Mouse (Mus musculus): Measurements from ENCODE around the gene Zfp418. TPM values are rescaled to one million over a fixed set of nuclear protein-coding genes. Genes with fewer than 3 reads are reported as not detected.
"Not testable (repeated sequence)": the region's sequence is repeated elsewhere in the genome, so short reads cannot be mapped to it uniquely, and the experiment has no call there.

The Zfp418 gene
- polyA plus RNA-seq (2014; fragmentation: Nextera tagmentation; extraction: Ambion mirVana): 3.6 and 3.9 TPM in 2 replicates

GRCm38 (mm10) chr7:7171227-7172147 lies at the start of gene Zfp418:
Zfp418 (plus strand) TSS chr7:7171330.
- Histone ChIP-seq H3K36me3 (ENCODE audit: control insufficient read depth, insufficient read depth, low read length) (peaks cover 11% of the 10 kb centered on the region), H3K27me3 (ENCODE audit: control insufficient read depth, insufficient read depth, low read length) (no peaks in the 10 kb centered on the region), H3K9me3 (ENCODE audit: control insufficient read depth, low read length) (no peaks in the 10 kb centered on the region), H3K4me2 (ENCODE audit: low read depth, low read length) (peak within 1 kb of the TSS; percentile 63), H3K27ac (ENCODE audit: low read depth, low read length) (peak within 1 kb of the TSS; percentile 60), H3K4me3 (ENCODE audit: low read depth, low read length) (peak within 1 kb of the TSS; percentile 65), H3K4me1 (ENCODE audit: control insufficient read depth, insufficient read depth, low read length) (0 out of 2 replicates have a peak, but pooled peaks cover 7% of the 10 kb centered on the region), H3K9ac (replicated peaks; ENCODE audit: low read depth, low read length) (peak within 1 kb of the TSS; percentile 65)
- peak; percentile 98 for ATAC-seq (ENCODE audit: low read depth)
- WGBS: 2% methylated on average over 26 of the region's 26 CpGs

- H3K9ac ChIP-seq (replicated peaks; ENCODE audit: low read depth, low read length): no peak overlapping the region
- H3K4me3 ChIP-seq (ENCODE audit: low read depth, low read length): peak overlapping the region; percentile 61
- no peaks in the 10 kb centered on the region for H3K27me3 ChIP-seq (ENCODE audit: control insufficient read depth, insufficient read depth, low read length)
- H3K4me1 ChIP-seq (ENCODE audit: control insufficient read depth, insufficient read depth, low read length): peaks cover 8% of the 10 kb centered on the region
- ATAC-seq (ENCODE audit: low read depth): no peak; the same call in 1 of the 2 replicates
- H3K9me3 ChIP-seq (ENCODE audit: control insufficient read depth, low read length): no peaks in the 10 kb centered on the region
- no peak overlapping the region for H3K27ac ChIP-seq (ENCODE audit: low read depth, low read length)
- 58% methylated on average over 6 of the region's 6 CpGs for WGBS
- peaks cover 14% of the 10 kb centered on the region for H3K36me3 ChIP-seq (ENCODE audit: control insufficient read depth, insufficient read depth, low read length)
- peak overlapping the region; percentile 75; the same call in 1 of the 2 replicates for H3K4me2 ChIP-seq (ENCODE audit: low read depth, low read length)
Measured at GRCm38 (mm10) chr7:7121602-7121980, 49.5 kb upstream of the Zfp418 start.

GRCm38 (mm10) chr7:7130491-7131124 lies 40.5 kb upstream of the Zfp418 start:
- not testable (repeated sequence) for H3K4me3 ChIP-seq (ENCODE audit: low read depth, low read length); H3K27ac ChIP-seq (ENCODE audit: low read depth, low read length); H3K27me3 ChIP-seq (ENCODE audit: control insufficient read depth, insufficient read depth, low read length); H3K9ac ChIP-seq (replicated peaks; ENCODE audit: low read depth, low read length); H3K4me1 ChIP-seq (ENCODE audit: control insufficient read depth, insufficient read depth, low read length); ATAC-seq (ENCODE audit: low read depth); H3K9me3 ChIP-seq (ENCODE audit: control insufficient read depth, low read length); H3K4me2 ChIP-seq (ENCODE audit: low read depth, low read length)
- H3K36me3 ChIP-seq (ENCODE audit: control insufficient read depth, insufficient read depth, low read length): peaks cover 18% of the 10 kb centered on the region; the same call in 1 of the 2 replicates
- WGBS: 96% methylated on average over 14 of the region's 15 CpGs

- no peak for ATAC-seq (ENCODE audit: low read depth)
- no peak overlapping the region for H3K4me3 ChIP-seq (ENCODE audit: low read depth, low read length)
- H3K27ac ChIP-seq (ENCODE audit: low read depth, low read length): no peak overlapping the region
- peaks cover 18% of the 10 kb centered on the region; the same call in 1 of the 2 replicates for H3K36me3 ChIP-seq (ENCODE audit: control insufficient read depth, insufficient read depth, low read length)
- H3K9me3 ChIP-seq (ENCODE audit: control insufficient read depth, low read length): no peaks in the 10 kb centered on the region
- H3K4me1 ChIP-seq (ENCODE audit: control insufficient read depth, insufficient read depth, low read length): peaks cover 5% of the 10 kb centered on the region; the same call in 1 of the 2 replicates
- no peaks in the 10 kb centered on the region for H3K27me3 ChIP-seq (ENCODE audit: control insufficient read depth, insufficient read depth, low read length)
- no peak overlapping the region for H3K4me2 ChIP-seq (ENCODE audit: low read depth, low read length)
- H3K9ac ChIP-seq (replicated peaks; ENCODE audit: low read depth, low read length): no peak overlapping the region
- 69% methylated on average over 8 of the region's 8 CpGs for WGBS
Measured at GRCm38 (mm10) chr7:7132751-7133150, 38.4 kb upstream of the Zfp418 start.

GRCm38 (mm10) chr7:7136379-7136866 lies 34.7 kb upstream of the Zfp418 start, which contains the start of gene Zfp773:
Zfp773 (minus strand) TSS chr7:7136755.
- WGBS: 4% methylated on average over 16 of the region's 16 CpGs
- Histone ChIP-seq H3K4me2 (ENCODE audit: low read depth, low read length) (peak within 1 kb of the TSS; percentile 64), H3K9me3 (ENCODE audit: control insufficient read depth, low read length) (no peaks in the 10 kb centered on the region), H3K4me1 (ENCODE audit: control insufficient read depth, insufficient read depth, low read length) (peaks cover 5% of the 10 kb centered on the region; the same call in 1 of the 2 replicates), H3K9ac (replicated peaks; ENCODE audit: low read depth, low read length) (peak within 1 kb of the TSS; percentile 71), H3K27me3 (ENCODE audit: control insufficient read depth, insufficient read depth, low read length) (no peaks in the 10 kb centered on the region), H3K4me3 (ENCODE audit: low read depth, low read length) (peak within 1 kb of the TSS; percentile 52), H3K27ac (ENCODE audit: low read depth, low read length) (peak within 1 kb of the TSS; percentile 84), H3K36me3 (ENCODE audit: control insufficient read depth, insufficient read depth, low read length) (peaks cover 13% of the 10 kb centered on the region; the same call in 1 of the 2 replicates)
- peak; percentile 98 for ATAC-seq (ENCODE audit: low read depth)

- 94% methylated on average over 1 of the region's 1 CpGs for WGBS
- ATAC-seq (ENCODE audit: low read depth): no peak
- Histone ChIP-seq H3K27ac (ENCODE audit: low read depth, low read length) (no peak overlapping the region), H3K4me3 (ENCODE audit: low read depth, low read length) (no peak overlapping the region), H3K4me1 (ENCODE audit: control insufficient read depth, insufficient read depth, low read length) (no peaks in the 10 kb centered on the region), H3K36me3 (ENCODE audit: control insufficient read depth, insufficient read depth, low read length) (no peaks in the 10 kb centered on the region), H3K9ac (replicated peaks; ENCODE audit: low read depth, low read length) (no peak overlapping the region), H3K27me3 (ENCODE audit: control insufficient read depth, insufficient read depth, low read length) (no peaks in the 10 kb centered on the region), H3K4me2 (ENCODE audit: low read depth, low read length) (no peak overlapping the region), H3K9me3 (ENCODE audit: control insufficient read depth, low read length) (no peaks in the 10 kb centered on the region)
Measured at GRCm38 (mm10) chr7:7144215-7144614, 26.9 kb upstream of the Zfp418 start.

- ATAC-seq (ENCODE audit: low read depth): no peak
- no peaks in the 10 kb centered on the region for H3K36me3 ChIP-seq (ENCODE audit: control insufficient read depth, insufficient read depth, low read length)
- H3K9ac ChIP-seq (replicated peaks; ENCODE audit: low read depth, low read length): no peak overlapping the region
- H3K27me3 ChIP-seq (ENCODE audit: control insufficient read depth, insufficient read depth, low read length): no peaks in the 10 kb centered on the region
- 89% methylated on average over 15 of the region's 15 CpGs for whole genome bisulfite sequencing
- no peak overlapping the region for H3K27ac ChIP-seq (ENCODE audit: low read depth, low read length)
- no peaks in the 10 kb centered on the region for H3K9me3 ChIP-seq (ENCODE audit: control insufficient read depth, low read length)
- H3K4me2 ChIP-seq (ENCODE audit: low read depth, low read length): no peak overlapping the region
- H3K4me1 ChIP-seq (ENCODE audit: control insufficient read depth, insufficient read depth, low read length): no peaks in the 10 kb centered on the region
- H3K4me3 ChIP-seq (ENCODE audit: low read depth, low read length): no peak overlapping the region
Measured at GRCm38 (mm10) chr7:7145991-7146608, 25.0 kb upstream of the Zfp418 start.

GRCm38 (mm10) chr7:7185897-7186296 lies 14.8 kb downstream of the Zfp418 start:
- WGBS: 91% methylated on average over 1 of the region's 1 CpGs
- Histone ChIP-seq H3K4me3 (ENCODE audit: low read depth, low read length) (no peak overlapping the region), H3K27me3 (ENCODE audit: control insufficient read depth, insufficient read depth, low read length) (no peaks in the 10 kb centered on the region), H3K4me2 (ENCODE audit: low read depth, low read length) (no peak overlapping the region), H3K4me1 (ENCODE audit: control insufficient read depth, insufficient read depth, low read length) (no peaks in the 10 kb centered on the region), H3K9me3 (ENCODE audit: control insufficient read depth, low read length) (no peaks in the 10 kb centered on the region), H3K9ac (replicated peaks; ENCODE audit: low read depth, low read length) (no peak overlapping the region), H3K27ac (ENCODE audit: low read depth, low read length) (no peak overlapping the region), H3K36me3 (ENCODE audit: control insufficient read depth, insufficient read depth, low read length) (peaks cover 15% of the 10 kb centered on the region)
- no peak for ATAC-seq (ENCODE audit: low read depth)
